Mouse (Mus musculus) embryonic fibroblast, embryonic 13.5 days (primary cell): ENCODE data around the gene Rexo4. TPM values are rescaled to one million over a fixed set of nuclear protein-coding genes. Genes with fewer than 3 reads are reported as not detected.

ENCODE experiments used
- H3K27ac ChIP-seq: 2 replicates; pipeline ENCODE4 v1.5.1; 2012; ENCODE audit warnings: low read length, control low read depth, inconsistent platforms; ENCODE audit not compliant: insufficient read depth
- H3K4me1 ChIP-seq: 2 replicates; pipeline ENCODE4 v1.6.1; 2011; ENCODE audit warnings: low read length; ENCODE audit not compliant: control insufficient read depth, insufficient read depth
- H3K4me3 ChIP-seq: 2 replicates; pipeline ENCODE4 v1.5.1; 2011; ENCODE audit warnings: mild to moderate bottlenecking, control low read depth, low read length; ENCODE audit not compliant: insufficient read depth
- CTCF ChIP-seq: IDR thresholded peaks from 2 replicates; pipeline ENCODE4 v1.5.1; 2011; ENCODE audit warnings: mild to moderate bottlenecking, control low read depth, low read length, moderate library complexity, borderline replicate concordance; ENCODE audit not compliant: insufficient read depth
- POLR2A ChIP-seq: IDR thresholded peaks from 2 replicates; pipeline ENCODE4 v1.6.1; 2011; ENCODE audit warnings: low read depth, mild to moderate bottlenecking, control low read depth, low read length, moderate library complexity
- polyA plus RNA-seq: library from polyadenylated mRNA; stranded (reverse); fragments of >200 nt; gene quantifications from 2 replicates; pipeline ENCODE4 v1.2.4, GENCODE M21; 2011; ENCODE audit warnings: low read depth; ENCODE audit not compliant: missing spikeins, insufficient read length

Rexo4 gene
- polyA plus RNA-seq, 1 experiment: 48.8 TPM

DNA sequence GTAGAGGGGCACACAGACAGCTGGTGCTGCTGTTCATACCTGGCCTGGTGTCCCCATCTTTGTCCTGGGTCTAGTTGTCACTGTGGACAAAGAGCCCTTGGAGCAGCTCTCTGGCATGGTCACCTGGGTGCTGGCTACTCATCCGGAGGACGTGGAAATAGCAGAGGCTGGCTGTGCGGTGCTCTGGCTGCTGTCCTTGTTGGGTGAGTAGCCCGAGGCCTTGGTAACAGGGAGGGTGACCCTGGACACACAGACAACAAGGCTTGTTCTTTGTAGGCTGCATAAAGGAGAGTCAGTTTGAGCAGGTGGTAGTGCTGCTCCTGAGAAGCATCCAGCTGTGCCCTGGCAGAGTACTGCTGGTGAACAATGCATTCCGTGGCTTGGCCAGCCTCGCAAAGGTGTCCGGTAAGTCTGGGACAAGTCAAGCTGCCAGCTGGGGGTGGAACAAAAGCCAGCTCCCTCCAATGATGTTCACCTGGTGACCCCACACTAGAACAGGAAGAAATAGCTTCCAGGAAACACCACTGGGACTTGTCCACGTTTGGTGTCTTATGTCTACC lies 12.8 kb downstream of the Rexo4 start:
- TF ChIP-seq POLR2A (no peak), CTCF (no peak)
- no peaks in the 10 kb centered on the region for H3K4me1 ChIP-seq
- H3K27ac ChIP-seq: no peak overlapping the region
- no peak overlapping the region for H3K4me3 ChIP-seq

DNA sequence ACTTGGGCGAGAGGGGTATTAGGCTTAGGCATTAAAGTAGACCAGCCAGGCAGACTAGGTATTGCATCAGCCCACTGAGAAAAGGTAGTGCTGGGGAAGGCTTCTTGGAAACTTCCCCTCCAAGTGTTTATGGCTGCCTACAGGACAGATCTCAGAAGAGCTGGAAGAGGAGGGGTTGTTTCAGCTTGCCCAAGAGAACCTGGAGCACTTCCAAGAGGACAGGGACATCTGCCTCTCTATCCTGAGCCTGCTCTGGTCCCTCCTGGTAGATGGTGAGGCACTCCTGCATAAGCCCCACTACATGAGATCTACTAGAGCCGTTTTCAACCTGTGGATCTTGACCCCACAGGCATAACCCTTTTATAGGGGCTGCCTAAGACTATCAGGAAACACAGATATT lies 13.8 kb downstream of the Rexo4 start:
- no peak overlapping the region for H3K4me3 ChIP-seq
- H3K4me1 ChIP-seq: no peaks in the 10 kb centered on the region
- H3K27ac ChIP-seq: no peak overlapping the region
- no peak for TF ChIP-seq CTCF
- TF ChIP-seq POLR2A: no peak

DNA sequence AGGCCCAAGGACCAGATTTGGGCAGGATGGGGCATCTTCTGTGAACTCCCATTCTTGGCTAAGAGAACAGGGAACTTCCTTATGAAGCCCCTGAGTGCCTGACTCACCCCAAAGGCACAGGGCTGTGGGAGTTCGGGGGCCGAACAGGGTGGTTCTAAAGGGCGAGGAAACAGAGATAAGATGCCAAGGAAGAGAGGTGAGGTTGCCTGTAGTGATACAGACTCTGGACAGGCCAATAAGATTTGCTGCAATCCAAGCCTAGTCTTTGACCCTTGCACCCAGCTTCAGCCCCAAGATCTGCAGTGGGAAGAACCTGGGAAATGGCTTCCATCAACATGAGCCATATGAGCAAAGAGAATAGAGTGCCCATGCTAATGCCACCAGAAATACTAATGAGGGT lies 20.9 kb downstream of the Rexo4 start:
- no peak for TF ChIP-seq POLR2A
- TF ChIP-seq CTCF: no peak
- Histone ChIP-seq H3K4me3 (no peak overlapping the region), H3K4me1 (no peaks in the 10 kb centered on the region), H3K27ac (no peak overlapping the region)

DNA sequence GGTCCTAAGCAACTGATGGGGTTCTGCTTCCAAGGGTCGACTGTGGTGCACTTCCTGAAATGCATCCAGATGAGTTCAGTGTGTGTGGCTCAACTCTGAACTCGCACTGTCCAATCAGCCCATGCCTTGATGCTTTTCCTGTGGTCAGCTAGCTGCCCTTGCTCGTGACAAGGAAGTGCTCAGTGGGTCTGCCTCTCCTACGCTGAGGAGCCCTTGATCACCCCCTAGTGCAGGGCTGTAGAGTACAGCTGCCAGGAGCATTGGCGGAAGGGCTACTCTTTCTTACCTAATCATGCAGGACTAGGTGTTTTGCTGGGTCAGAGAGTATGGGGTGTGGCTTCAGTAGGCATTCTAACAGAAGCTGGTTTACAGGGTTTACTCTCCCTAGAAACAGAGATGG lies 22.6 kb downstream of the Rexo4 start:
- TF ChIP-seq POLR2A (no peak), CTCF (no peak)
- H3K4me3 ChIP-seq: no peak overlapping the region
- no peak overlapping the region for H3K27ac ChIP-seq
- H3K4me1 ChIP-seq: no peaks in the 10 kb centered on the region

DNA sequence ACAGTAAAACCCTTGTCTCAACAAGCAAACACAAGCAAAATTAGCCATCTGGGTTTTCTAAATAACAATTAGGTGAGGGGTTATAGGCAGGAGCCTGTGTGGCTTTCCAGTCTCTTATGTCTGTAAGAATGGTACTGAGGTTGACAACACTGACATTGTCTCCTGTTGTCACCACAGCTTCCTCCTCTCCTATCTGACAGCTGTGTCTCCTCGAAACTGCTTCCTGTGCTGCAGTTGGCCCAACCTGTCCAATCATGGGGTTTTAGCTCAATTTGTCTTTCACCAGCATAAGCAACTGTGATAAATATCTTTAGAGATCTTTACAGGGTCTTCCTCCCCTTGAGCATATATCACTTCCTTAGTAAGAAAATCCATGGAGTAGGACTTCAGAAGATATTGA lies 27.8 kb downstream of the Rexo4 start:
- H3K4me3 ChIP-seq: no peak overlapping the region
- TF ChIP-seq CTCF: no peak
- TF ChIP-seq POLR2A: no peak
- no peak overlapping the region for H3K27ac ChIP-seq
- 0 out of 2 replicates have a peak, but pooled peaks cover 3% of the 10 kb centered on the region for H3K4me1 ChIP-seq

DNA sequence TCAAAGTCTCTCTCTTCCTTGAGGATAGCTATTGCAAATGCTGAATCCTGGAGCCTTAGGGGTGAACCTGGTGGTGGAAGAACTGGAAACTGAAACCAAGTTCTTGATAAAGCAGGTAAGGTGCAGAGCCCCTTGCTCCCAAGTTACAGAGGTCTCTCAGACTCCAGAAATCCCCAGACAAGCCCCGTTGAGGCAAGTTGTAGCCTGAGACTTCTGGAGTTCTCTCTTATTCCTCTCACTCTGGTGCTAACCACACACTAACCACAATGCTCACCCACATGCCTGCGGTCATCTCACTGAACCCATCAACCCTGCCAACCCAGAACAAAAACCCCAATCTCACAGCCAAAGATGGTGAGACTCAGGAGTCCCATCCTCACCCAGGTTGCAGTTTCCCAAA lies 28.9 kb downstream of the Rexo4 start:
- Histone ChIP-seq H3K4me3 (no peak overlapping the region), H3K27ac (no peak overlapping the region), H3K4me1 (peaks cover 6% of the 10 kb centered on the region; the same call in 1 of the 2 replicates)
- TF ChIP-seq POLR2A: no peak
- no peak for TF ChIP-seq CTCF

DNA sequence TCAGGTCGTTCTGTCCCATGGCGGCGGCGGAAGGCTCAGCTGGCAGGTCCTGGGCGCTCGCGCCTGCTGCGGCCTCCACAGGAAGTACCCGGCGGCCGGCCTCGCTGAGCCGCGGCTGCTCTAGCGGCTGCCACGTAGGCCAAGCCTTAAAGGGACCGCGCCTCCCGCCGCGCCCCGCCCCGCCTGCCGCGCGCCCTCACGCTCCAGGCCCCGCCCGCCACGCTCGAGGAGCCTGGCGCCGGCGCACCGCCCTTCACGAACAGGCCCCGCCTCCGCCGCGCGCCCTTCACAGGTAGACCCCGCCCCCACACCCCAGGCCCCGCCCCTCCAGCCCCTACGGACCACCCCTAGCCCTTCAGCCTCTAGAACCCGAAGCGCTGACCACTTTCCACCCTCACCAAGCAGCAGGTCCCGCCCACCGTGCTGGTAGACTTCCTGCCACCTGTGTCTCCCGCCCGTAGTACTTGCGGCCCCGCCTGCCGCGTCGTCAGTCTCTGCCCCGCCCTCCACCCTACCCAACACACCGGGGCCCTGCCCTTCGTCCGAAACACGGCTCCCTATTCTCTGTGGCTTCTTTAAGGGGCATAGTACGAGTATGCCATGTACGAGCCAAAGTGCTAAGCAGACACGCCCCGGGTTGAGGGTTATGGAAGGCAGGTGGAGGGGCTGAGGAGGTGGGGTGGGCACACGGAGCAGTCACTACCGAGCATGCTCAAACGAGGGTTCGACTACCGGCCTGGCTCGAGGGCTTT lies 30.7 kb downstream of the Rexo4 start, which contains the start of the genes Surf4 and Stkld1:
Surf4 (minus strand) TSS at position 625 of the 752 bp plus-strand sequence.
Stkld1 (plus strand) TSS at position 744 of the 752 bp plus-strand sequence.
- no peak for TF ChIP-seq CTCF
- peak; percentile 93 for TF ChIP-seq POLR2A

DNA sequence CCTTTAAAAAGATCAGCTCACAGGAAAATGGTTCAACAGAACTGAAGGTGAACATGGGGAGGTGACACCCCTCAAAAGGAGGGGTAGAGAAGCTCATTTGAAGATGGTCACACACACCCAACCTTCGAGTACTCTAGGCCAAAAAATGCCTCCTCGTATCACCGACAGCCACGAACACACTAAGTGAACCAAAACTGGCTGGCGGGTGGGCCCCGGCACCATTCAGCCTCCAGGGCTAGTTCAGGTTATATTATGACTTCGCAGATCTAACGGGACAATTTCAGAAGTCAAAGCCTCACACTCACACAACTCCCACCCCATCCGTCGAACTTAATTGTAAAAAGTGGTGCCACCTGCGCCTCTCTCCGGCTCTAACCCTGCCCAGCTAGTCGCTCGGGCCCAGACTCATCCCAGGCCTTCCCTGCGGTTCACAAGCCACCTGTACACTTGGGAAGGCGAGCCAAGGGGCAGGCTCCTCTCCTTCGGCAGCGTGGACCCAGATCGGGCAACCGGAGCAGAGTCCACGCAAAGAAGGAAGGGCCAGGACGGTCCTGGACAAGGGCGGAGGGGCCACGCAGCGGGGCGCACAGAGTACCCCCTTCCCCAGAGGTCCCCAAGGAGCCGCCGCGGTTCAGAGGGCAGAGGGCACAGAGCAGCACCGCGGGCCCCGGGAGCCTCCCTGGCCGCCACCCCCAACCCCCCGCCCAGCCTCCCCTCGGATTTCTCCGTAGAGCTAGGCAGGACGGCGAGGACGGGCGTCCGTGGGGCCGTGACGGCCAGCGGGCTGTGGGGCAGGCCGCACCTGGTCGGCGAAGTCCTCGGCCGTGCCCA lies 31.5 kb downstream of the Rexo4 start:
- Histone ChIP-seq H3K27ac (0 out of 2 replicates have a peak overlapping the region, but pooled peaks have one; percentile 11), H3K4me1 (peaks cover 9% of the 10 kb centered on the region; the same call in 1 of the 2 replicates)
- TF ChIP-seq CTCF (no peak), POLR2A (no peak)

More for the DNA sequence above, 30.7 kb downstream of the Rexo4 start, which contains the start of the genes Surf4 and Stkld1:
- Histone ChIP-seq H3K4me1 (peaks cover 9% of the 10 kb centered on the region; the same call in 1 of the 2 replicates), H3K4me3 (peak within 1 kb of the TSS; percentile 96), H3K27ac (0 out of 2 replicates have a peak within 1 kb of the TSS, but pooled peaks have one; percentile 11)

DNA sequence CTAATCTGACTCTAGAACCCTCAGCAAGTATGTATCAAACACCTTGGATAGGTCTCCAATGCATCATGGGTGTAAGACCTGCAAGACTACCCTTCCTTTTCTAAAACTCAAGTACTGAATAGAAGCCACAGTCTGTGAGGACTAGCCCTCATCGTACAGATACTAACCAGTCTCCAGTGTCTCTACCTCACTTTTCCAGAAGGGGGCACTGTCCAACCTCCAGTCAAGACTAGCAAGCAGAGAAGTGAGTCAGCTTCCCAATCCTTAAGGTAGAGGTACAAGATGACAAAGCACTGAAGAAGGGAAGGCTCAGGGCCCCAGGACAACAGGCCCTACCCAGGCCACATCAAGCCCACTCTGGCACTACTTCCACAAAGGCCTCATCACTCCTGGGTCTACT lies 33.8 kb downstream of the Rexo4 start:
- Histone ChIP-seq H3K4me3 (no peak overlapping the region), H3K4me1 (peaks cover 11% of the 10 kb centered on the region; the same call in 1 of the 2 replicates), H3K27ac (no peak overlapping the region)
- TF ChIP-seq POLR2A (no peak), CTCF (no peak)

More for the DNA sequence above, 31.5 kb downstream of the Rexo4 start:
- H3K4me3 ChIP-seq: peak overlapping the region; percentile 96

DNA sequence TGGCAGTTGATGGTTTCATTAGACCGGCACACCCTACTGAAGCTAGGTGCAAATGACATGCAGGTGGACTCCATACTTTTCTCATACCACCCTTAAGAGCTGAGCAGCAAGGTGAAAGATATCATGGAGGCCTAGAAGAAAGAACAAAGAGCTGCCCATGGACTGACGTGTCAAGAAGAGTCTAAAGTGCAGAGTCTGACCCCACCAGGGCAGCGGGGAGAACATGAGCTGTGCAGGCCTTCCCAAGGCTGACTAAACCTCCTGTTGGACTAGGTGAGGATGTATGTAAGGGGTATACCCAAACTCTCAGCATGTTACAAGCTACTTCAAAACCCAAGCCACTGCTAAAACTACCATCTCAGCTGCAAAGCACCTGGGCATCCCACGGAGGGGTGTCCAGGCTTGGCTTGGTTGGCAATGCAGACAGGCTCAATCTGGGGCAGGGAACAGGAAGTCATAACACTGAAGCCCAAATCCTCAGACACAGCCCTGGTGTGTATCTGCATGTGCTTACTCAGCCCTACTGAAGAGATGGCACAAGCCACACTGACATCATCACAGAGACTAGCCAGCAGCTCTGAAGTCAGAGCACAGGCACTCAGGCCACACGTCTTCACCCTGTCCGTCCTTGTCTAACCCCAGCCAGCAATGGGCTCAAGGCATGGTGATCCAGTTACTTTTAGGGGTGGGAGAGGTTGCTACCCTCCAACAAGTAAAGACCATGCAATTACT lies 36.3 kb downstream of the Rexo4 start:
- no peak overlapping the region for H3K4me3 ChIP-seq
- TF ChIP-seq CTCF (no peak), POLR2A (no peak)
- no peak overlapping the region for H3K27ac ChIP-seq
- peaks cover 11% of the 10 kb centered on the region; the same call in 1 of the 2 replicates for H3K4me1 ChIP-seq
